ENCODE assay signal across 8 mouse cellular contexts in genomic region chr4:129793713-129794329, GRCm38 (mm10). TPM values are rescaled to one million over a fixed set of nuclear protein-coding genes. Genes with fewer than 3 reads are reported as not detected.
DNase-seq lines count a peak whose midpoint lies in the region; ATAC-seq and TF ChIP-seq lines count a peak whose summit lies in the region.

No protein-coding gene starts in this region.

- H3K27me3 ChIP-seq in heart, embryonic 13.5 days (replicated peaks) = 0 out of 2 replicates have a peak, but pooled peaks cover 2% of the 10 kb centered on the region
- no peaks in the 10 kb centered on the region for H3K27me3 ChIP-seq in heart, embryonic 11.5 days (ENCODE audit: control insufficient read depth, insufficient read depth, low read length)
- no peaks in the 10 kb centered on the region for H3K27me3 ChIP-seq in splenic B cell, adult 2 months (ENCODE audit: control insufficient read depth, insufficient read depth, low read length, poor library complexity, severe bottlenecking)

- H3K9me3 ChIP-seq in heart, embryonic 13.5 days = no peaks in the 10 kb centered on the region
- no peaks in the 10 kb centered on the region for H3K9me3 ChIP-seq in heart, embryonic 11.5 days (replicated peaks; ENCODE audit: control insufficient read depth, low read length)

- peak overlapping the region; percentile 90 for H3K27ac ChIP-seq in heart, embryonic 13.5 days (replicated peaks)
- no peak overlapping the region for H3K27ac ChIP-seq in heart, embryonic 11.5 days (ENCODE audit: low read depth, low read length)
- no peak overlapping the region for H3K27ac ChIP-seq in layer of hippocampus, adult 2 months

- no peak overlapping the region for H3K4me3 ChIP-seq in heart, embryonic 13.5 days
- no peak overlapping the region for H3K4me3 ChIP-seq in heart, embryonic 11.5 days (ENCODE audit: low read depth, low read length)
- H3K4me3 ChIP-seq in layer of hippocampus, adult 2 months = no peak overlapping the region

- WGBS in heart, embryonic 13.5 days = 69% methylated on average over 5 of the region's 5 CpGs
- 55% methylated on average over 5 of the region's 5 CpGs for WGBS in heart, embryonic 11.5 days (ENCODE audit: insufficient replicate concordance)

- H3K4me2 ChIP-seq in heart, embryonic 13.5 days = no peak overlapping the region
- no peak overlapping the region; the same call in 1 of the 2 replicates for H3K4me2 ChIP-seq in heart, embryonic 11.5 days

- no peak for ATAC-seq in heart, embryonic 13.5 days (ENCODE audit: extremely low read depth, insufficient number of reproducible peaks, low FRiP score, low TSS enrichment)
- ATAC-seq in heart, embryonic 11.5 days (replicated peaks; ENCODE audit: insufficient number of reproducible peaks, low FRiP score, low TSS enrichment) = no peak

- peaks cover 42% of the 10 kb centered on the region for H3K4me1 ChIP-seq in heart, embryonic 13.5 days
- peaks cover 26% of the 10 kb centered on the region for H3K4me1 ChIP-seq in heart, embryonic 11.5 days (ENCODE audit: control insufficient read depth, insufficient read depth, low read length)

- no peaks in the 10 kb centered on the region for H3K36me3 ChIP-seq in heart, embryonic 13.5 days
- no peaks in the 10 kb centered on the region for H3K36me3 ChIP-seq in heart, embryonic 11.5 days (ENCODE audit: control insufficient read depth, insufficient read depth, low read length)
- no peaks in the 10 kb centered on the region for H3K36me3 ChIP-seq in splenic B cell, adult 2 months (ENCODE audit: control insufficient read depth, insufficient read depth, low read length, poor library complexity, severe bottlenecking)

- DNase-seq in ZHBTc4 (ENCODE audit: low read depth, low spot score) (peak; percentile 57), liver (peak; percentile 72)
- peak; percentile 80 for DNase-seq in splenic B cell, adult 2 months (ENCODE audit: low read depth, low spot score)
- no peak for DNase-seq in layer of hippocampus, adult 2 months (ENCODE audit: low spot score in 2 of 2)
- no peak for DNase-seq in cerebellum, adult 11 months
- DNase-seq in left cerebral cortex, adult 11 months (ENCODE audit: low spot score) = no peak

- no peak for TF ChIP-seq CTCF in layer of hippocampus, adult 2 months (conservative IDR thresholded peaks at IDR 0.05)

- no peak overlapping the region for H3K9ac ChIP-seq in heart, embryonic 13.5 days
- no peak overlapping the region for H3K9ac ChIP-seq in heart, embryonic 11.5 days (ENCODE audit: low read depth, low read length)

RNA-seq across cellular contexts. Expression of gene Ptp4a2, which starts 17.2 kb away (rescaled TPM):
- polyA plus RNA-seq in heart, embryonic 13.5 days (2015; fragmentation: Nextera tagmentation; extraction: Ambion mirVana) = 326 and 374 TPM in 2 replicates
- 329 and 345 TPM in 2 replicates for polyA plus RNA-seq in heart, embryonic 11.5 days (2014; fragmentation: Nextera tagmentation; extraction: Ambion mirVana)
- 100 to 1,000 TPM; 134 to 137 TPM for total RNA-seq in layer of hippocampus, adult 2 months (2021)

RNA-seq across cellular contexts. Expression of gene Khdrbs1, which starts 51.7 kb away (rescaled TPM):
- polyA plus RNA-seq in heart, embryonic 13.5 days (2015; fragmentation: Nextera tagmentation; extraction: Ambion mirVana) = 75.6 and 77.5 TPM in 2 replicates
- polyA plus RNA-seq in heart, embryonic 11.5 days (2014; fragmentation: Nextera tagmentation; extraction: Ambion mirVana) = 73.0 and 83.1 TPM in 2 replicates
- total RNA-seq in layer of hippocampus, adult 2 months (2021) = 10 to 100 TPM; 87.4 to 92.5 TPM

Comparison
In these comparisons a context has a peak if more than half of its experiments do, and no peak if none do; other contexts are left out.
1. DNase-seq: peak in ZHBTc4 (single experiment), liver (single experiment) and splenic B cell, adult 2 months (single experiment); none in layer of hippocampus, adult 2 months (0 of 2), cerebellum, adult 11 months (single experiment) and left cerebral cortex, adult 11 months (single experiment).